Mouse (Mus musculus) megakaryocyte, embryonic 14.5 days (primary cell): Measurements from ENCODE around the gene Patl2. TPM values are rescaled to one million over a fixed set of nuclear protein-coding genes. Genes with fewer than 3 reads are reported as not detected.

Source experiments
- H3K27me3 ChIP-seq: replicated peaks from 2 replicates; pipeline ENCODE3; 2012; ENCODE audit warnings: inconsistent platforms
- H3K36me3 ChIP-seq: replicated peaks from 2 replicates; pipeline ENCODE3; 2012; ENCODE audit warnings: low read length, inconsistent platforms, mixed read lengths
- H3K4me1 ChIP-seq: 2 replicates; pipeline ENCODE4 v1.6.1; 2012; ENCODE audit warnings: inconsistent platforms
- H3K4me3 ChIP-seq: replicated peaks from 2 replicates; pipeline ENCODE3; 2012; ENCODE audit warnings: moderate library complexity, mild to moderate bottlenecking, inconsistent platforms
- H3K9me3 ChIP-seq: 2 replicates; pipeline ENCODE4 v1.6.1; 2012; ENCODE audit warnings: inconsistent platforms
- FLI1 ChIP-seq: IDR thresholded peaks from 2 replicates; pipeline ENCODE4 v1.6.1; 2012; ENCODE audit warnings: low read length, inconsistent platforms, mixed read lengths
- GATA1 ChIP-seq: IDR thresholded peaks from 3 replicates; pipeline ENCODE4 v1.6.1; 2012; ENCODE audit warnings: mixed read lengths, low read length, inconsistent platforms, borderline replicate concordance
- polyA plus RNA-seq: library from polyadenylated mRNA; stranded (reverse); fragments of >175 nt; gene quantifications from 2 replicates; pipeline ENCODE4 v1.2.3, GENCODE M21; 2012; ENCODE audit warnings: low replicate concordance; ENCODE audit not compliant: insufficient read depth

Patl2 gene
- polyA plus RNA-seq, 1 experiment, result not detected

- H3K27me3 ChIP-seq, result no peaks in the 10 kb centered on the region
- H3K4me1 ChIP-seq, result no peaks in the 10 kb centered on the region
- TF ChIP-seq GATA1 (no peak), FLI1 (no peak)
- peaks cover 88% of the 10 kb centered on the region for H3K36me3 ChIP-seq
- no peak overlapping the region for H3K4me3 ChIP-seq
- H3K9me3 ChIP-seq, result no peaks in the 10 kb centered on the region
Observed at GRCm38 (mm10) chr2:122081728-122082456, 104.1 kb downstream of the Patl2 start.

Other genes starting within 250 kb of the Patl2 start
- gene Ctdspl2, start 230.2 kb downstream of the Patl2 start, polyA plus RNA-seq, result 0.40 TPM in 1 of 2 replicates, not detected in the other
- gene Mageb3, start 230.1 kb downstream of the Patl2 start, polyA plus RNA-seq, result not detected in 2 replicates
- gene Eif3j1, start 157.6 kb downstream of the Patl2 start, polyA plus RNA-seq, result 81.2 and 82.8 TPM in 2 replicates
- 0.51 TPM in 1 of 2 replicates, not detected in the other for gene Spg11, start 67.8 kb downstream of the Patl2 start, polyA plus RNA-seq
- gene B2m, start 38.5 kb downstream of the Patl2 start, polyA plus RNA-seq, result 24.9 and 99.6 TPM in 2 replicates
- gene Trim69, start 25.5 kb downstream of the Patl2 start, polyA plus RNA-seq, result not detected in 2 replicates
- gene Terb2, start 83 bp upstream of the Patl2 start, polyA plus RNA-seq, result not detected in 2 replicates
- gene Sord, start 48.6 kb upstream of the Patl2 start, polyA plus RNA-seq, result 51.9 and 52.7 TPM in 2 replicates
- gene Duox2, start 112.3 kb upstream of the Patl2 start, polyA plus RNA-seq, result not detected in 2 replicates
- not detected in 2 replicates for gene Duoxa2, start 112.7 kb upstream of the Patl2 start, polyA plus RNA-seq
- not detected in 2 replicates for gene Duoxa1, start 127.5 kb upstream of the Patl2 start, polyA plus RNA-seq
- gene Duox1, start 129.5 kb upstream of the Patl2 start, polyA plus RNA-seq, result not detected in 2 replicates
- gene Shf, start 183.0 kb upstream of the Patl2 start, polyA plus RNA-seq, result 16.9 and 40.0 TPM in 2 replicates
- gene Slc28a2, start 240.3 kb upstream of the Patl2 start, polyA plus RNA-seq, result 0.03 TPM in 1 of 2 replicates, not detected in the other